Mouse (Mus musculus): ENCODE data around the gene Vps13c.

The Vps13c gene

DNA sequence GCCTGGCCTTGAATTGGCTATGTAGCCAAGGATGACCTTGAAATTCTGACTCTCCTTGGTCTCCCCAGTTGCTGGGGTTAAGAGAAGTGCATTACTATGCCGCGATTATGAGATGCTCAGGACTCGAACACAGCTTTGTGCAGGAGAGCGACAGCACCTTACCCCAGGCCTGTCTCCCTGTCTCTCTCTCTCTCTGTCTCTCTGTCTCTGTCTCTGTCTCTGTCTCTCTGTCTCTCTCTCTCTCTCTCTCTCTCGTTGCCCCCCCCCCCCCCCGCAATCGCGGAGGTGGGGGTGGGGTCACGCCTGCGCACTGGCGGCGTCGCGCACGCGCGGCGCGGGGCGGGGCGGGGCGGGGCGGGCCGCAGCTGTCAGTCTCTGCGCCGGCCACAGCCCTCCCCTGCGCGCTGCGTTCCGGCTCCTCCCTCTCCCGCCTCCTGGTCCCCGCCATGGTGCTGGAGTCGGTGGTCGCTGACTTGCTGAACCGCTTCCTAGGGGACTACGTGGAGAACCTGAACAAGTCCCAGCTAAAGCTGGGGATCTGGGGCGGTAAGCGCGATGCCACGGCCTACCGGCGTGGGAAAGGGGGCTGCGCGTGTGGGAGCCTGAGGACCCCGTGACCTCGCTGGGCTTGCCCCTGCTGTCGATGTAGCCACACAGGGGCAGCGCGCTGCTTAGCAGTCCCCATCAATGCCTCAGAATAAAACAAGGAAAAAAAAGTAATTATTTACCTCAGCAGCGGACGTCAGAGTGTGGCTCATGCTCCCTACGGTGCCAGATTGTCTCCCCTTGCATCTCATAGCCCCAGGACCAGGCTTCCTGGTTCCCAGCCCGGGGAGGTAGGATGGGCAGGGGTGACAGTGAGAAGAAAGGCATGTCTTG, at the start of gene Vps13c:
Gene Vps13c (plus strand): TSS at position 416 of the 879 bp plus-strand sequence.
- DNase-seq (ENCODE audit: low spot score in 2 of 2) = peak; percentile 76

GRCm38 (mm10) chr9:67792405-67792804, 47.8 kb upstream of the Vps13c start:
- no peak for DNase-seq (ENCODE audit: low spot score in 2 of 2)

DNA sequence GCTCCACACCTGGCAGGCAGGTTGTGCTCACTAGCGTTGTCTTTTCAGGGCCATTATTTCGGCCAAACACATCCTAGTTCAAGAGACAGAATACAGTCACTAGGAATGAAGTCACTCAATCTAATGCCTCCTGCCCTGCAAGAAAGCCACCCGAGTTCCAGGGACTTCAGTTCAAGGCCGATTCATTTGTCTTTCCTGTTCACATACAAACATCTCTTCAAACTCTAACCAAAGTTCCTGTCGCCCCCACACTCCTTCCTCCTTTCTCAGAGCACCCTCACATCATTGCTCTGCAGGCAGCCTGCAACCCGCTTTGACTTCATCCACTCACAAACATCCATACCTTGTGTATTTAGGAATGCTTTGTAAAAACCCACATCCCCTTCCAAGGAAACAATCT, 46.7 kb upstream of the Vps13c start:
- no peak for DNase-seq (ENCODE audit: low spot score in 2 of 2)

- no peak for DNase-seq (ENCODE audit: low spot score in 2 of 2)
Observed at GRCm38 (mm10) chr9:67794216-67794615, 46.0 kb upstream of the Vps13c start.

- DNase-seq (ENCODE audit: low spot score in 2 of 2) = no peak
Observed at GRCm38 (mm10) chr9:67794668-67795067, 45.5 kb upstream of the Vps13c start.

GRCm38 (mm10) chr9:67795205-67795675, 45.0 kb upstream of the Vps13c start:
- DNase-seq (ENCODE audit: low spot score in 2 of 2) = no peak

DNA sequence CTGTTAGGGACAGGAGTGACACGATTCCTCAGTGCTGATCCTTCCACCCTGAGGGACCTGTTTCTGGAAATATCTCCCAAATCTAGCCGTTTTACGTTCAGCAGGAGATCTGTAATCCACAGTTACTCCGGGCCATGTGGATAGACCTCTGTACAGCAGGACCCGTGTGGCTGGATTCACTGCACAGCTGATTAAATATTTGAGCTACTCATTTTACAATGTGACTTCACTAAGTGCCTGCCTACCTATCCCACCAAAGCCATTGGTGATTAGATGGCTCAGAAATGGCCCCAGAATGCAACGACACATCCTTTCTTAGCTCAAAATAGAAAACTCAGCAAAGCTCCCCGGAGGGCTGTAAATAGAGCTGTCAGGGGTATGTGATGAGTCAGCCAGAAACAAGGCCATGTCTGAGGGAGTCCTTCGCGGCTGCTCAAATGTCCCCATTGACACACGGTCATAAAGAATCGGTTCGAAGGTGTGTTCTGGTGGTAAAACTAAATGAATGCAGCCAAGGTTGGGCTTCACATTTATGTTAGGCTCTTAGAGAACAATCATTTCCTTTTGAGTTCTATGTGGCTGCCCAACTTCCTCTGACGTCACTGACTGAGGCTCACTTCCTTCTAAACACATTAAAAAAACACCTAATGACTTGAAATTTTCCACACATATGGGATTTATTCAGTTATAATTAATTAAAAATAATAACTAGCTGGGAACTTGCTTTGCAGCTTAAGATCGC, 40.9 kb upstream of the Vps13c start:
- no peak for DNase-seq (ENCODE audit: low spot score in 2 of 2)

DNA sequence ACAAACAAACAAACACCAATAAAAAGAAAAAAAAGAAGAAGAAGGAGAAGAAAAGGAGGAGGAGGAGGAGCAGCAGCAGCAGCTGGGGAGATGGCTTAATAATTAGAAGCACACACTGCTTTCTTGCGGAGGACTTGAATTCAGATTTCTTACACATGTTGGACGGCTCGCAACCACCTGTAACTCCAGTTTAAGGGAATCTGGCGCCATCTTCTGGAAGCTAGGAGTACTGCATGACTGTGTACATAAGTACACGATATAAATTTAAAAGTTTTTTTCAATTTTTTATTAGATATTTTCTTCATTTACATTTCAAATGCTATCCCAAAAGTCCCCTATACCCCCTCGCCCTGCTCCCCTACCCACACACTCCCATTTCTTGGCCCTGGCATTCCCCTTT, 38.0 kb upstream of the Vps13c start:
- DNase-seq (ENCODE audit: low spot score in 2 of 2) = peak in 1 of 2 experiments; percentile 4

DNA sequence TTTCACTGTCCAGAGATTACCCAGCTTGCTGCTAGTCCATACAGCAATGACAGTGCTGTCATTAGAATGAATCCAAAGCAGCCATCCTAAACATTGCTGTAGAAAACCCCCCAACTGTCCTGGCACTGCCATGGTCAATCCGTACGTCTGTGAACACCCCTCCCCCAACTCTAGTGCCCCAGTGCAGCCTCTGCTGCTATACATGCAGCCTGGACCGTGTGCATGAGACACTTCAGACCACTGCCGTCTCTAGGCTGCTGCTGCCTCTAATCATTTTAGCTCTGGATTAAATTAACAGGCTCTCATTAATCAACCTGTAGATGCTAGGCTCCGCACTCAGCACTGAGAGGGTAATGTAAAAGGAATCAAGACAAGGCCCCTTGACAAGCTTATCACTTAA, 33.2 kb upstream of the Vps13c start:
- no peak for DNase-seq (ENCODE audit: low spot score in 2 of 2)

GRCm38 (mm10) chr9:67810527-67810926, 29.7 kb upstream of the Vps13c start:
- no peak for DNase-seq (ENCODE audit: low spot score in 2 of 2)

- no peak for DNase-seq (ENCODE audit: low spot score in 2 of 2)
Observed at GRCm38 (mm10) chr9:67811116-67811515, 29.1 kb upstream of the Vps13c start.

DNA sequence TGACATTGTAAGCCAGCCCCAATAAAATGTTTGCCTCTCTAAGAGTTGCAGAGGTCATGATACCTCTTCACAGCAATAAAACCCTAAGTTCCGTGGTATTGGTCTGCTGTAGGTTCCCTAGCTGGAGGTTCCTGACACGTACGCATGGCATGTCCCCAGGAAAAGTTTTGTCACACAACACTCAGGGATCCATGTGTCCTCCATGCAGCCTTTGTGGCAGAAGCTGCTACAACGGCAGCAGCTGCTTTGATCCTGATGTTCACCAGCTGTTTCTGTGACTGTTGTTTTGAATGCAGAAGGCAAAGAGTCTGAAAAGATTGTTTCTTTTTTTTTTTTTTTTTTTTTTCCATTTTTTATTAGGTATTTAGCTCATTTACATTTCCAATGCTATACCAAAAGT, 27.0 kb upstream of the Vps13c start:
- DNase-seq (ENCODE audit: low spot score in 2 of 2) = no peak

GRCm38 (mm10) chr9:67813665-67814337, 26.4 kb upstream of the Vps13c start:
- DNase-seq (ENCODE audit: low spot score in 2 of 2) = no peak

- DNase-seq (ENCODE audit: low spot score in 2 of 2) = no peak
Observed at GRCm38 (mm10) chr9:67816172-67816928, 23.8 kb upstream of the Vps13c start.

GRCm38 (mm10) chr9:67817898-67818667, 22.1 kb upstream of the Vps13c start:
- DNase-seq (ENCODE audit: low spot score in 2 of 2) = no peak

DNA sequence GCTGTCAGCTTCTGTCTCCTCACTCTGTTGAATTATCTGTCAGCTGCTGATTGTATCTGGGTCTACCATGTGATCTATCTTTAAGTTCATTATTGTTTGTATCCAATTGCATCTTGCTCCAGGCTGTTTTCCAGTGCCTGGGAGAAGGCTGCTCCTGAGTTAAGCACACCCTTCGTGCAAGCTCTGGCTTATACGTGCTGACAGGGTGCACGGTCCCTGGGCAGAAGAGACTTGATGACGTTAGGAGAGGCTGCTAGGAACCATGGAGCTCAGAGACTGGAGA, 21.6 kb upstream of the Vps13c start:
- DNase-seq (ENCODE audit: low spot score in 2 of 2) = no peak

DNA sequence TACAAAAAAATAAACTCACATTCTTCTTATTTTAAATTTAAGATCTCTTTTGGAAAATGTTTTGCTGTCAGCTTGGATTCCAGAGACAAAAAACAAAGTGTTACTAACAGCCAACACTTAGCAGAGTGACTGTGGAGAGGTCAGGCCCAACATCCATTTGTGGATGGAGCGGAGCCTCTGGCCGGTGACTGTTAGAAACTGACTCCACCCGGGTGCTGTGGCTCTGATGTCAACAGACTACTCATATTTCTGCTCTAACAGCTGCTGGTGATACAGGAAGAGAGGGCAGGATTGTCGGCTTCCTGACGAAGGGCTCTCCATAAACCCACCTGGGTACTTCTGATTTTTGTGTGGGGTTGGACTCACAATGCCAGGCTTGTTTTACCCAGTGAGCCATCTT, 17.1 kb upstream of the Vps13c start:
- no peak for DNase-seq (ENCODE audit: low spot score in 2 of 2)

DNA sequence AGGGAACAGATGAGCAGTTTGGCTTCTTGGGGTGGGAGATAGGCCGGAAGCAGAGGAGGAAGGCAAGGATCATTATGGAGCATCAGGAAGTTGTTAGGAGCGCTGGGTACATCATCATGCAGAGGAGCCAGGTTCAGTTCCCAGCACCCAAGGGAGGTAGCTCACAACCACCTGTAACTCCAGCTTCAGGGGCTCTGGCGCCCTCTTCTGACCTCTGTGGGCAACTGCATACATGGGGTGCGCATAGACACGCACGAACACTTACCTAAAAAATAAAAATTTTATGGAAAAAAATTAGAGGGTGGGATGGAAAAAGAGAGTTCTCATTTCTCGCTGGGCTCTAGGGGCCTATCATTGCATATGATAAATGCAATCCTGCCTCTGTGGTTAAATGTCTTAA, 14.7 kb upstream of the Vps13c start:
- DNase-seq (ENCODE audit: low spot score in 2 of 2) = no peak

DNA sequence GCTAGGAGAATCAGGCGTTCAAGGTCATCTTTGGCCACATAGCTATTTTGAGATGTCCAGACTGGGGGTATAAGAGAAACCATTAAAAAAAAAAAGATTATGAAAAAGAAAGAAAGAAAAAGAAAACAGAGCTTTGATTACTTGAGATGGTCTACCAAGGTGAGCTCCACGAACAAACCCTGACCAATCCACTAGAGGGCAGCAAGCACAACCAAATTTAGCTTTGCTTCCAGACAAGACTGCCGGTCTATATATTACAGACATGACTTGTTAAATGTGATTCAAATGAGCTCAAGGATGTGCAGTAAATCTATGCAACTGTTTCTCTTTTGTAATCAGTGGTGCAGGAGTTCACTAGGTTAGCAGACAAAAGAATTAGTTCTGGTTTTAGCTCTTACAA, 12.0 kb upstream of the Vps13c start:
- peak; percentile 20 to 23 for DNase-seq (ENCODE audit: low spot score in 2 of 2)

DNA sequence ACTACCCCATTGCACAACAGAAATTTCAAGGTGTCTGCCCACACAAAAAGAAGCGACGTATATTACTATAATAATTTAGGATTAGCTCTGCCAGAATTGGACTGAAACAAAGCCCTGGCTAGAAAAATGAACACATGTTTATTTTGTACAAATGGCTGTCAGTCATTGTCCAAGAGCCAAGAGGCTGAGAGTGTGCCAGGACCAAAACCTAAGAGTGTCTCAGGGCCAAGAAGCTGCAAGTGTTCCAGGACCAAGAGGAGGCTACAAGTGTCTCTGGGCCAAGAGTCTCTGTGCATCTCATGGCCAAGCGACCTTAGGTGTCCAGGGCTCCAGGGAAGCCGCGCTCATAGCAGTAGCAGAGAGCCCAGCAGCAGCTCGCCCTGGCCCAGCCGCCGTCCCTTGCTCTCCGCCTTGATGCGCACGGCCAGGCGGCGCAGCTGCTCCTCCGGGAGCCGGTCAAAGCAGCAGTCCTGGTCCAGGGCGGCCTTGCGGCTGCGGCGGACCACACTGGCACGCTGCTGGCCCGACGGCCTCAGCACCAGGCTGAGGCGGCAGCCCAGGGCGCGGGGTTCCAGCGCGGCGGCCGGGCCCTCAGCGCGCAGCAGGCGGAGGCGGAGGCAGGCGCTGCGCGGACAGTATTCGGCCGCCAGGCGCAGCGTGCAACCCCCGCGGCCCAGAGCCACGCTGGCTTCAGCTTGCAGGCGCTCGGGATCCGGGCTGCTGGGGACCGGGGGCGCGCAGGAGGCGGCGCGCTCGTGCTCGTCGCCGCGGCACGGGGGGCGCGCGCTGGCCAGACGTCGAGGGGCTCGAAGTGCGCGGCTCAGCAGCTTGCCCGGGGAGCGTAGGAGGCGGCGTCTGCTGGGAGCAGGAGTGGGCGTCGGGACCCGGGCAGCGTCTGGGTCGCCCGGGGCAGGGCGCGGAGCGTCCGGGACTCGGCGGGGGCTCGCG, 9.5 kb upstream of the Vps13c start:
- DNase-seq (ENCODE audit: low spot score in 2 of 2) = no peak
